Mouse (Mus musculus): ENCODE data around the gene Serpina16. TPM values are rescaled to one million over a fixed set of nuclear protein-coding genes. Genes with fewer than 3 reads are reported as not detected.

Serpina16 gene
- total RNA-seq, 1 experiment from 2014 or later, result not detected

Other genes starting within 250 kb of the Serpina16 start
- gene Ifi27, start 241.9 kb downstream of the Serpina16 start, total RNA-seq (2017), result 137 and 147 TPM in 2 replicates
- gene Ifi27l2a, start 232.5 kb downstream of the Serpina16 start, total RNA-seq (2017), result 25.4 and 57.7 TPM in 2 replicates
- not detected in 2 replicates for gene Ifi27l2b, start 218.9 kb downstream of the Serpina16 start, total RNA-seq (2017)
- 0.13 and 0.45 TPM in 2 replicates for gene Ppp4r4, start 143.9 kb downstream of the Serpina16 start, total RNA-seq (2017)
- gene Serpina10, start 44.7 kb downstream of the Serpina16 start, total RNA-seq (2017), result not detected in 2 replicates
- not detected in 2 replicates for gene Serpina6, start 18.9 kb downstream of the Serpina16 start, total RNA-seq (2017)
- not detected in 2 replicates for gene Serpina1f, start 19.4 kb upstream of the Serpina16 start, total RNA-seq (2017)
- gene Serpina1d, start 97.5 kb upstream of the Serpina16 start, total RNA-seq (2017), result not detected in 2 replicates
- not detected in 2 replicates for gene Serpina1b, start 154.2 kb upstream of the Serpina16 start, total RNA-seq (2017)
- gene Serpina1a, start 187.4 kb upstream of the Serpina16 start, total RNA-seq (2017), result not detected in 2 replicates
- gene Serpina1c, start 228.7 kb upstream of the Serpina16 start, total RNA-seq (2017), result not detected in 2 replicates